Mouse (Mus musculus): ENCODE data around the gene Slc43a2.
"Not testable (repeated sequence)": the region's sequence is repeated elsewhere in the genome, so short reads cannot be mapped to it uniquely, and the experiment has no call there.

Slc43a2 gene

DNA sequence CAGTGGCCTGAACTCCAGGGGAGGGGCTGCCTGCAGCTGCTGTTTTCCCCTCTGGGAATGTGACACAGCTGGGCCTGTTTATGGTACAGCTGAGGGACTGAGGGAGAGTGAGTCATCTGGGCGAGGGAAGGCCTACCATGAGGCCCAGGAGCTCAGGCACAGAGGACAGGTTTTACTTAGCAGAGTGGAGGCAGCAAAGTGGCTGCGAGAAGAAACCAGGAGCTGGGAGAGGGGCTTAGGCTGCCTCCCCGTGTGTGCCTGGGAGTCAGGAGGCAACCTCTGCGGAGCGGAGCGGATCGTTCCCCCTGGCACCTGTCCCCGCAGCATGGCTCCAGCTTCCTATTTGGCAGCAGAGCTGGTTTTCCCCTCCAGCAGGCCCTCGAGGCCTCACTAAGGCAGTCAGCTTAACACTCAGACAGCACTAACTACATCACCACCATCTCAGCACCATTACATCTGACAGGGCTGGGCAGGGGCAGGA lies 20.5 kb downstream of the Slc43a2 start:
- peak; percentile 49 to 76 for DNase-seq

DNA sequence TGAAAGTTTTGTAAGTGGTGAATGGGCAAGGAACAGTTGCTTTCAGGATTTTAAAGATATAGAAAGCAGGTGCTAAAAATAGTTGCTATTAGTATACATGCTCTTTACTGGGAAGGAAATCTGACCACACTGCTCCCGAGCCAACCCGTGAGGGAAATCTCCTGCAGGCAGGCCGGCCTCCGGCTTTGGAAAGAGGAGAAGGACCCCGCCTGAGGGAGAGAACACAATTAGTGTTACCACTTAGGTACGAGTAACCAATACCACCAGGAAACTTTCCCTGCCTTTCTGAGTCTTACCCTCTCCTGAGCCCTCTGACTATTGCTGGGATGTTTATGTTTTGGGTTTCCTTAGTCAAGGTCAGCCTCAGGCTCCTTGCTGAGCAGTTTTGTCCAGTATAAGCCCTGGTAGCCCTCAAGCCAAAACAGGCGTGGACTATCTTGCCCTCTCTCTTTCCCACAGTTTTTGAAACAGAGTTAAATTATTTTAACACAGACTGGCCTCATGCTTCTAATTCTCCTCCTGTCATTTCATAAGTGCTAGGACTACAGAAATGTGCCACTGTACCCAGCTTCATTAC lies 21.5 kb downstream of the Slc43a2 start:
- DNase-seq = no peak

DNA sequence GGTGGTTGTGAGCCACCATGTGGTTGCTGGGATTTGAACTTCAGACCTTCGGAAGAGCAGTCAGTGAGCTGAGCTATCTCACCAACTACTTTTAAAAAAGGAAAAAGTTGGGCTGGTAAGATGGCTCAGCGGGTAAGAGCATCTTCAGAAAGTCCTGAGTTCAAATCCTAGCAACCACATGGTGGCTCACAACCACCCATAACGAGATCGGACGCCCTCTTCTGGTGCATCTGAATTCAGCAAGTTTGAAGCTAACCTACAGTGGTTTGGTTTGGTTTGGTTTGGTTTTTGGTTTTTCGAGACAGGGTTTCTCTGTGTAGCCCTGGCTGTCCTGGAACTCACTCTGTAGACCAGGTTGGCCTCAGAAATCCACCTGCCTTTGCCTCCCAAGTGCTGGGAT lies 24.5 kb downstream of the Slc43a2 start:
- DNase-seq = not testable (repeated sequence)

DNA sequence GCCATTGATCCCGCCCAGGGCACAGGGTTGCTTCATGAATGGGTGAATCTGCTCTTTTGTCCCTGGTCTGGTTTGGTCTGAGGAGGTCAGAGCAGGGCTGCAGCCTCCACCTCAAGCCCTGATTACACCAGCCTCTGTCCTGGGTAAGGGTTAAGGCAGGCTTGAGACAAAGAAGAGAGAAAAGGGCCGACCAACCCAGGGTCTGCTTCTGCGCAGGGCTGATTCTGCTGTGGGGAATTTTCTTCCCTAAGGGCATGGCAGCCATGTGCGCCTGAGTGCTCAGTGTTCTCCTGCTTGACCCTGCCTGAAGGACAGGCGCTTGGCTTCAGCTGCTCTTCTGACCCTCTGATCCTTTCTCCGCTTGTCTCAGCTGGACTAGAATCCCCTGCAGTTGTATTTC lies 25.6 kb downstream of the Slc43a2 start:
- no peak for DNase-seq

DNA sequence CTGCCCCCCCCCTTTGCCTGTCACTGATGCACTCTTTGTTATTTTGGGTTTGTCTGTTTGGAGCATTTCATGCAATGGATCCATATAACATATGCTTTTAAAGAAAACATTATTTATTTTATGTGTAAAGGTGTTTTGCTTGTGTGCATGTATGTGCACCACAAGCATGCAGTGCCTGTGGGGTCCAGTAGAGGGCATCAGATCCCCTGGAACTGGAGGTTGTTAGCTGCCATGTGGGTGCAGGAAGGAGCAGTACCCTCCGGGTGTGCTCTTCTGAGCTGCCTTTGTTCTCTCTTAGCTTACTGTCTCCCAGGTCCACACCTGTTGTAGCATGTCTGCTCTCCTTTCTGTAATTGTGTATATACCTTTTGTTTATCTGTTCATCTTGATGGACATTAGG lies 26.6 kb downstream of the Slc43a2 start:
- no peak for DNase-seq

DNA sequence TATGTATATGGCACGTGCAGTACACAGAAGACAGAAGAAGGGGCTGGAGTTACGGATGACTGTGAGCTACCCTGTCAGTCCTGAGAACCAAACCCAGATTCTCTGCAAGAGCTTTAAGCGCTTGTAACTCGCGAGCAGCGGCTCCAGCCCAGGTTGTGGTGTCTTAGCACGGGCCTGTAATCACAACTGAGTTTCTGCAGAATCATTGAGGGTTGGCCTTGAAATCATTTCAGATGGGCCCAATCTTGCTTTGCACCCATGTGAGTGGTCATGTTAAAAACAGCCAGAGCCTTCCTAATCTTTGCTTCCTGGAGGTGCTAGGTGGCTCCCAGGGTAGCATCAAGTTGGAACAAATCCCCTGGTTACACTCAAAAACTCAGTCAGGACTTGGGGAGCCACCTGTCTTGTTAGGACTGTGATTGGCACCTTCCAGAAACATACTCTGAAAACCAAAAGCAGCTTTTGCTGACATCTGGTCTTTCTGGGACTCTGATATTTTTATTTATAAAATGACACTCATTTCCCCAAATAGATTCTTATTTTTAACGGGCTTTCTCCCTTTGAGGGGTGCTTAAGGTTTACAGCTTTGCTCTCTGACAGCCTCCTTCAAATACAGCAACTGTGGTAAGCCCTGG lies 28.5 kb downstream of the Slc43a2 start:
- no peak for DNase-seq

DNA sequence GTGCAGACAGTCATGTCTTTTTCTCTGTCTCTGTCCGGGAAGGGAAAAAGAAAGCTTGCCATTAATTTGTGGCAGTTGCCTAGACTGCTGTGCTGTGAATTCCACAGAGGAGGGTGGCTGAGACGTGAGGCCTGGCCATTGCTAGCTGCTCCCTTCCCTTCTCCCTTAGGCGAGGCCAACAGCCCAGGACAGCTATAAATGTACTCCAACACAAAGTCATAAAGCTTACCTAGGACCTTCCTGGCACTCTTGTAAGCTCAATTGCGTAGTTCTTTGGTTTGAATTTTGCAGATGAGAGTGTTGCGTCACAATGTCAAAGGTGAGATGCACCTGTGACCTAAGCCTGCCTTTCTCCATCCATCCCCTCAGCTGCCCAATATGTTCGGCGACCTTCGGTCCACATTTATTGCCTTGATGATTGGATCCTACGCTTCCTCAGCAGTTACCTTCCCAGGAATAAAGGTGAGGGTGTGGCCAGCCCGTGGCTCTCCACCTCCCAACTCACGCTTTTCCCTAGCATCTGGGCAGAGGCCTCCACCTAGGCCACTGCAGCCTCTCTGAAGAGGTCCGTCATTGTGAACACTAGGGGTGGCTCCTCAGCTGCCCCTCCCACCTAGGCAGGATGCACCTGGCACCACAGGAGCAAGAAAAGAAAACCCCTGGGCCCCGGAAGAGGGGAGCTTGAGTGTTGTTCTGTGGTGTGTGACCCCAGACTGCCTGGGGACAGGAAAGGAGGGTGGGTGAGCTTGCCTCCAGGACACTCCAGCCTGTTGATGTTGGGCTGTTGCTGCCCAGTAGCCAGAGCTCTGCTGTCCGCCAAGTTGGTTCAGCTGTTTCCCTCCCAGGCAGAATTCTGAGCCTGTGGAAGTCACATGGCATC lies 29.3 kb downstream of the Slc43a2 start:
- DNase-seq = no peak

DNA sequence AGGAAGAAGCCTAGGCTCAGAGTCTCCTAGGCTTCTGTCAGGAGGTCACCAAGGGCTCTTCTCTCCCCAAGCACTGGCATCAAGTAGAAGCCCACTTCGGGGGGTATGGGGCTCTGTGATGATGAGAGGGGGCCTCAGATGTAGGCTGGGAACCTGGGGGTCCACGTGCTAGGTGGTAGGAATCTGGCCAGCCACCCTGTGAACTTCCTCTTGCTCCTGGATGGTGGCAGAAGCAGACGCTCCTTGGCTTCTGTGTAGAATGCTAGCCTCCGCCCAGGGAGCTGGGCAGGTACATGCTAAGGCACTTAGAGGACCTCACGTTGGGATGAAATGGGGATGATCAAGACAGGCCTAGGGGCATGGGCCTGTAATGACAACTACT lies 29.9 kb downstream of the Slc43a2 start:
- no peak for DNase-seq

DNA sequence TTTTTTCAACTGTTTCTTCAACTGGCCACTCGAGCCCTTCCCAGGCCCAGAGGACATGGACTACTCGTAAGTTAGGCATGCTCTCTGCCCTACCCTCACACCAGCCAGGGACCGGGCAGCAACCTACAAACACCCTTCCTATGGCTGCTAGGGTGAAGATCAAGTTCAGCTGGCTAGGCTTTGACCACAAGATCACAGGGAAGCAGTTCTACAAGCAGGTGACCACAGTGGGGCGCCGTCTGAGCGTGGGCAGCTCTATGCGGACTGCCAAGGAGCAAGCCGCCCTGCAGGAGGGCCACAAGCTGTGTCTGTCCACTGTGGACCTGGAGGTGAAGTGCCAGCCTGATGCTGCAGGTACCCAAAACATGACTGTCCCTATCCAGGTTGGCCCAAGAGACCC lies 31.3 kb downstream of the Slc43a2 start:
- peak in 1 of 2 experiments; percentile 49 for DNase-seq

DNA sequence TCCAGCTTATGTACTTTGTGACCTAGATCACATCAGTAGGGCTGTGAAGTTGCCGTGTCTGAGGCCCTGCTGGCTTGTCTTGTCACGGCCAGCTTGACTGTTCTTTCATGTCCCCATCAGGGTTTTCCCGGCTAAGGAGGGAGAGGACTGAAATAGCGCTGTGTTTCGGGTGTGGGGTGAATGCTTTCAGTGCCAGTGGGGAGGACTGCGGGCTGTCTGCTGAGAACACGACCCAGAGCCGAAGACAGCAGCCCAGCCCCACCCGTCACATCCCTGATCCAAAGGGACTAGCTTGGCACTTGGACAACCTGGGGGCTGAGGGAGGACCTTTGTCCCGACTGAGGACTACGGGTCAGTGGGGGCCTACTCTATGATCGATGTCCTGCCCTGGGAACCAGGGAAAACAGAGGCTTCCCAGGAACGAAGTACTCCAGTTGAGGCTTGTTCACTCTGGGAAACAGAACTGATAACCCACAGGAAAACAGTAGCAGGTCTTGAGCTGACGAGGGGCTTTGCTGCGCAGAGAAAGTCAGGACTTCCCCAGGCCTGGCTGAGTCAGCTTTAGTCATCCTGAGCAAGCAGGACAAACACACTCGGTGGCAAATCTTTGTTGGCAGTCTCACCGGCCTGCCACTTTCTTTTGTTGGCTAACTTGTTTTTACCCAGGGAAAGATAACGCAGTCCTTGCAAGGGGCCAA lies 32.5 kb downstream of the Slc43a2 start:
- peak; percentile 50 to 67 for DNase-seq

DNA sequence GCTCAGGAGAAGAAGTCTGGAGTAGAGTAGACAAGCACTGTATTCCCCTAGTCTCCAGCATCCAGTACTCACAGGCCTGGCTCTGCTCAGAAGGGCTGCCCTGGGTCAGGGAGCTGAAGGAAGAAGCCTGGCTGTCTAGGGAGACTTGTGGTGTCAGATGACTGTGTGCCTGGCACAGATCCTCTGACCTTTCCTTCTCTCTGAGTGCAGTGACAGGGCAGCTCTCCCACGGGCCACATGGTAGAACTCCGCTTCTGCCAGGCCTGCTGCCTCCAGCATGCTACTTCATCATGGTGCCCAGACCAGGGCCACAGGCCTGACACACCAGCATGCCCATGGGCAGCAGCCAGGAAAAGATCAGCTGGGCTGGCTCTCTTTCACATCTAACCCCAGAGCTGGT lies 34.4 kb downstream of the Slc43a2 start:
- peak; percentile 45 to 60 for DNase-seq

DNA sequence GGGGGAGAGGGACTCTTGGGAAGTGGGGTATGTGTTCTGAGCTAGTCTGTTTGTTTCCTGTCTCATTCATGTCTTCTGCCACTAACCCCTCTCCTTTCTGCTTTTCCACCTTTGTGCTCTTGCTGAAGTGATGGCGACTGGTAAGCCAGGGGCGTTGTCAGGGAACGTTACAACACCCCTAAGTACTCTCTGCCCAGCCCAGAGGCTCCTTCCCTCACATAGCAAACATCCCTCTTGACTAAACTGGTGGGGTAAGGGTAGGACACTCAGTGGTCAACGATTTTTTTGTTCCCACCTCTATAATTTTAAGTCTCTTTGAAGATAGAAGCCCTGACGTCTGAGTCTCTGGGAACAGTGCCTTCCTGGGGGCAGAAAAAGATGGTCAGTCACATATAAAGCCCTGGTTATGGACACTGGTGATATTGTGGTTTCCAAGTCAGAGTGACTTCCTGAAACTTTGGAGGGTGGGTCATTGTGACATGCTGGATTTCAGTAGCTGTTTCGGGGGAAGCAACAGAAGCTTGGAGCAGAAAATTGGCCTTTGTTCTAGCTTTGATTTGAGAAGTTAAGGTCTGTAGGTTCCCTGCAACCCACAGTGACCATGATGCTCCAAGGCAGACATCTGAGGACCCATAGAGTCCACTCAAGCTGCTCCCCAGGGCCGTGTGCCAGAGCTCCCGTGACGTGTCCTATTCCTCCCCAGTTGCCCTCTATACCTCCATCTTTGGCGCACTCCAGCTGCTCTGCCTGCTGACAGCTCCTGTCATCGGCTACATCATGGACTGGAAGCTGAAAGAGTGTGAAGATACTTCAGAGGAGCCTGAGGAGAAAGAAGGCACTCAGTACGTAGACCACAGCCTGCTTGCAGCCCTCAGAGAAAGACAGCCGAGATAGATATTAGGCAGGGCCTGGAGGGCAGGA lies 35.0 kb downstream of the Slc43a2 start:
- DNase-seq = peak in 1 of 2 experiments; percentile 40

DNA sequence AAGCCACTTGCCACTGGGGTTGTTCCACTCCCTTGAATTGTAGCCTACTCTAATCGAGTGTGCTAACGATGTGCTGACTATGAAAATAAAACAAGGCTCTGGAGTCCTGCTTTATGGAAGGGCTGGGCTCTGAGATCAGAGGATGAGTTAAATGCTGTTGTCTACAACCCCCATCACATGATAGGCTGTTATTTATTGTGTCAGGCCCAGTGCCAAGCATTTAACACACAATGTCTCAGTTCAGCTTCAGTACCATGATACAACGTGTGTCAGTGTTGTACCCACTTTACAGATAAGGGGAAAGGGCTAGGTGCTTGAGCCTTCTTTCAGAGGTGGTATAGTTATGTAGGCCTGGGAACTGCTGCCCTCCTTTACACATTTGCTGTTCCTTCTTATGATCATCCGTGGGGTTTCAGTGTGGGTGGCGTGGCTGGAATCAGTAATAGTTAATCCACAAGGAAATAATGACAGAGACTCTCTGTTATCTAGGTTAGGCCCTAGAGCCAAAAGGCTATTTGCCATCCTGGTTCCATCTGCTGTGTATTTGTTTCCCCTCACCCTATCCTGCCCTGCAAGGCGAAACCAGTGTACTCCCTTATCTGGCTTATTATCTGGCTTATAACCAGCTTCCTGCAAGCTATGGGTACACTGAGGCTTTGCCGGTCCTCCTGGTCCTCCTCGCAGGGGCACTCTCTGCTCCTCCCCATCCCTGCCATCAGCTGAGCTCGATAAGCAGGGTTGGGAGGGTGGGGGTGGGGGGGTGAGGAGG lies 36.0 kb downstream of the Slc43a2 start:
- DNase-seq = no peak

DNA sequence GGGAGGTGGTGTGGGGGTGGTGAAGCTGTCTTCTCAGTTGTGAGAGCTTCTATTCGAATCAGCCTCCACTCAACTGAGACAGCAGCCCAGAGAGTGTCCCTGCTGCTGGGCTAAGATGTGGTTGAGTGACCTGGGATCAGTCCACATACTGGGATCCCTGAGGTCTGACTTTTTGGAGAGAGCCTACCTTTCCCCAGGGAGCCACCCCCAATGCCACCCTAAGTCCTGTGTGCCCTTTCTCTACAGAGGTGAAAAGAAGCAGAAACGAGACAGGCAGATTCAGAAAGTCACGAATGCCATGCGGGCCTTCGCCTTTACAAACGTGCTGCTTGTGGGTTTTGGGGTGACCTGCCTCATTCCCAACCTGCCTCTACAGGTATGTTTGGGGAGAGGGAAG lies 36.6 kb downstream of the Slc43a2 start:
- no peak for DNase-seq

DNA sequence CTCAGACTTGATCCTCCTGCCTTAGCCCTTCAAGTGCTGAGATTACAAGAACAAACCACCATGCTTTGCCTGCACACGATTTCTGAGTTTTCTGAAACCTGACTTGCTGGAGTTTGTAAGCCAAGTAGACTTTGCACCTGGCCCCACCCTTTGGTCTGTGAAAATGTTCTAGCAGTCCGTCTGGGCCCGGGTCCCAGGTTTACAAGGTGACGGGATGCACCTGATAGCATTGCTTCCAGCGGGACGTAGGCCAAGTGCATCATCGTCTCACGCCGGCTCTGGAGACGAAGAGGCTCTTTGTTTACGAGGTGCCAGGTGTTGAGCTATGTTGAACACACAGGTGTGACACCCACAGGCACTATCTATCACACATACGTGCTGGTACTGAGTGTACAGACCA lies 37.5 kb downstream of the Slc43a2 start:
- DNase-seq = no peak

DNA sequence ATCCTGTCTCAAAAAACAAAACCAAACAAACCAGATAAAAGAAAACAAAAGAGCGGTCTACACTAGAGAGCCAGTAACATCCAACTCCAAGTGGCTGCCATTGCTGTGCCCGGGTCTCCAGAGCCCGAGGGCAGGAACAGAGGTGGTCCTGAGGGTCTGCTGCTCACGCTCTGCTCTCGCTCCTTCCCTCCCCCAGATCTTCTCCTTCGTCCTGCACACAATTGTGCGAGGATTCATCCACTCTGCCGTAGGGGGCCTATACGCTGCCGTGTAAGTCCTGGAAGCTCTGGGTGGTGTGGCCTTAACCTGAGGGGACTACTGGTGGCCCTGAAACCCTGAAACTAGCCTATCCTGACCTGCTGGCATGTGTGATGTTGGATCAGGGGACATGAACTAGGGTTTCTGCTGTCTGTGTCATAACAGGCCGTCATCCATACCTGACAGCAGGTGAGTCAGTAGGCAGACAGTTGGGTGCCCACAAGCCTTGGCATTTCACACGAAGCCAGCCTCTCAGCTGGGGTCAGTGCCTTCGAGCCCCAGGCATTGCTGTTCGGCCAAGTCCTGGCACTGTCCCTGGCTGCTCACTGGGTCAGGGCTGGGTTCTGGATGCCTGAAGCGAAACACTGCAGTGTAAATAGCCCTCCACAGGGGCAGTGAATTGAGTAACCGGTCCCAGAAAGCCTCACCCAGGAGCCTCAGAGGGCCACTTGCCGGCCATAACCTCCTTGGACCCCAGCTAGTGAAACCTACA lies 39.1 kb downstream of the Slc43a2 start:
- no peak for DNase-seq

DNA sequence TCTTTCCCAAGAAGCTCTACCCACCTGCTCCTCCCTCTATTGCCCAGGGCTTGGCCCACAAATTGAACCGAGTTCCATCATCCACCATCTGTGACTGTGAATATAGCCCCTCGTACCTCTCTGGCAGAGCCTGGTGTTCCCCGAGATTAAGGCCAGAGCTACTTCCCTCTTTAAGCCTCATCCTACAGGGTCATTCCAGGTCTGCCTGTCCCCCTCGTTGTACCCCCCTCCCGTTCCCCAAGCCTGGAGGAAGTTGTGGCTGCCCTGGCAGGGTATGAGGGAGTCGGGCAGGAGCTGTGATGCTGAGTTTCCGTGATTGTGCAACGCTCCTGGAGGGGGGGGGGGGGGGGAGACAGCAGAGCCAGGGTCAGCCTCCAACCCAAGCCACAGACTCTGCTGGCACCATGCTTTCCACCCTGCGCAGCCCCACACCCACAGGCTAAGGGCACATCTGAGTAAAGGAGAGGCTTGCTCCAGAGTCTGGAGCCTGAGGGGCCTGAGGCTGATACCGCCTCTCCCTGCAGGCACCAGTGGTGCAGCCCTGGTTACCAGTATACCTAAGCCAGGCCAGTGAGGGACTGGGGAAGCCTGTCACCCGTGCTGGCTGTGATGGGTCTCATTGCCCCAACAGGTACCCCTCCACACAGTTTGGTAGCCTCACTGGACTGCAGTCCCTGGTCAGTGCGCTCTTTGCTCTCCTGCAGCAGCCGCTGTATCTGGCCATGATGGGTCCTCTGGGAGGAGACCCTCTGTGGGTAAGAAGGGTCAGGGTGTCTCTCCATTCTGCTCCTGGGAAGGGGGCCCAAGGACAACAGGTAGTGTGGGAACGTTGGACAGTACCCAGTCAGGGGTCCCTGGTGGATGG lies 39.9 kb downstream of the Slc43a2 start:
- DNase-seq = peak; percentile 59 to 66

DNA sequence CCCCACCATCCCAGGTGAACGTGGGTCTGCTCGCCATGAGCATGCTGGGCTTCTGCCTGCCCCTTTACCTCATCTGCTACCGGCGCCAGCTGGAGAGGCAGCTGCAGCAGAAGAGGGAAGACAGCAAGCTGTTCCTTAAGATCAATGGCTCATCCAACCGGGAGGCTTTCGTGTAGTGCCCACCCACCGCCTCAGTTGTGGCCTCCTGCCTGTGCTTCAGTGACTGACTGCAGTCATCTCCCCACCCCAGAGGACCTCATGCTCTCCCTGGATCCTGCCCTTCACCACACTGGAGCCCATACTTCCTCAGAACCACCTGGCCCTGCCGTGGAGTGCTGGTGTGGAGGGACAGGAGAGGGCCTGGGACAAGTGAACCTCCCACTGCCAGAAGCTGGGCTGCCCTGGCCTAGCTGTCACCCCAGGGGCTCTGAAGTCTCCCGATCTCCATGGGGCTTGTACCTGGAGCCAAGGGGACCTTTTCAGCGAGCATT lies 40.9 kb downstream of the Slc43a2 start:
- DNase-seq = no peak
